Mouse (Mus musculus) adrenal gland, postnatal 14 days (tissue): ENCODE data around the gene Serac1. TPM values are rescaled to one million over a fixed set of nuclear protein-coding genes. Genes with fewer than 3 reads are reported as not detected.
"Not testable (repeated sequence)": the region's sequence is repeated elsewhere in the genome, so short reads cannot be mapped to it uniquely, and the experiment has no call there.

ENCODE experiments used
- DNase-seq: peaks from one replicate; pipeline ENCODE4 v3.0.0; 2021; ENCODE audit warnings: mixed read lengths
- total RNA-seq: library from RNA; stranded (reverse); gene quantifications from 2 replicates; pipeline ENCODE4 v1.2.3, GENCODE M21; 2021

The Serac1 gene
- total RNA-seq, 1 experiment from 2014 or later: 7.7 TPM

DNA sequence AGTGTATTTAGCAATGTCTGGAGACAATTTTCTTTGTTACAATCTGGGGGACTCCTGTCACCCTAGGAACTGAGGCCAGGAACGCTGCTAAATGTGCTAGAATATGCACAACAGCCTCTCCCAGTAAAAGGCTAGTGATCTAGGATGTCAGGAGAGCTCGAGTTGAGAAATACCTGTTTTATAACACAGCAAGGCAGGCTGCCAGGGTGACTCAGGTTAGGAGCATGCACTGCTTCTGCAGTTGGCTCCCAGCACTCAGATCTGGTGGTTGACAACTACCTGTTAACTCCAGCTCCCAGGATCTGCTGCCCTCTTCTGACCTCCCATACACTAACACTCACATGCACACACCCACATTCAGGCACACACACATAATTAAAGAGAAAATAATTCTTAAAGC lies 13.5 kb downstream of the Serac1 start:
- peak; percentile 79 for DNase-seq

DNA sequence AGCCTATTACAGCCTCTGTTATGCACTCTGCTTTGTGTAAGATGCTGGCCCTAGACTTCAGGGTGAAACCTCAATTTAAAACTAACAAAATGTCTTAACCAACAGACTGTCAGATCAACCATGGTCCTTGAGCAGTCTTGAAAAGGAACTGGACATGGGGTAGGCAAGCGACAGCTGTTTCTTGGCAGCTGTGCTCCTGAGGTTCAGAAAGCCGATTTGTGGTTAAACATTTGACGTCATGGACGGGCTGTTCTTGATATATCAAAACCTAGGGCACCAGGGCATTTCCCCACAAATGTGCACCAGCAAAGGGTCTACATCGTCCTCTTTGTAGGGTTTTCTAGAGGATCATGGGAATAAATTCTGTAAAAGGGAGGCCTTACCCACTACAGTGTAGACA lies 16.0 kb downstream of the Serac1 start:
- no peak for DNase-seq

DNA sequence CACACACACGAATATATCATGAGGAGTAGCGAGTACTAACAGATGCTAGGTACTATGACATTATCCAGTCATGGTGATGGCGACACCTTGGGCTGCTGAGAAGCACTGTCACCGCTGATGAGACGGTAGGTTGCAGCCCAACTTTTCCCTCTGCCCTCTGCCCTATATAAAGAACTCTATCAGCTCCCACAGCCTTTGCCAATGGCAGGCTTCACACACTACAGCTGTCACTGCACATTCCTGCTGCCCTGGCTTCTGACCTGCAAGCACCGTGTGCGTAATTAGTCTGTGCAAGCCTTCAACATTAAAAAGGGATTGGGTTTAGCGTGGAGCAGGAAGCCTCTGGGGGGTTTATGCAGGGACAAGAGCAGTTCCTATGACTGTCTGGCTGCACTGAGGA lies 16.7 kb downstream of the Serac1 start:
- DNase-seq: no peak

DNA sequence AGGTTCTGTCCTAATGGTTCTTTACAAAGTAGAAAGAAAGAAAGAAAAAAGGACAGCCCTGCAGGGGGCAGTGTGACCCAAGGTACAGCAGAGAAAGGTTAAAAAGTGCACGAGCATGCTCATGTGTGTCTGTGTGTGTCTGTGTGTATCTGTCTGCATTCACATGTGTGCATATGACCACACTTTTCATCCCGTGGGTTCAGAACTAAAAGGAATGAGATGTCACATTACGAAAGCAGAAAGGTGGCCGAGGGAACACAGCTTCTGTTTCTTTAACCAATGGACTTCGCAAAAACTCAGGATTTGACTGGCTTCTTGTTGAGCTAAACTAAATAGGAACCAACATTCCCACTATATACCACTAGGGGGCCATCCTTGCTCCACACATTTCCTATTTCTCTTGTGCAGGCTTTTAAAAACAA lies 24.6 kb downstream of the Serac1 start:
- DNase-seq: peak; percentile 80

DNA sequence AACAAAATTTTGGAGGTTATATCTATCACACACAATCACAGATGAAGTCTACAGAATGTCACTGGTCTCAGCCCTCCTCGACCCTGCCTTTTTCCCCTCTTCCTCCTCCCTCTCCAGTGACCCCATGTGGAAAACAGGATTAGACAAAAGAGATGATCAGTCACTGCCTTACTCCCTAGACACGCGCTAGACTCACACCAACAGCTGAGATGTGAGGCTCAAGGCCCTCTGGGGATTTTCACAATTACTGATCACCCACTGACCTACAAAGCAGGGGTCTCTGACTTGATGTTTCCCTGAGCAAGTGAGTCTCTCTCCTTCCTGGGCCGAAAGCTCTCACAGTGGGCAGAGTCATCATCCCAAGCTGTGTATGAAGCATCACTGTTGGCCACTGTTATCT lies 26.7 kb downstream of the Serac1 start:
- DNase-seq: no peak

DNA sequence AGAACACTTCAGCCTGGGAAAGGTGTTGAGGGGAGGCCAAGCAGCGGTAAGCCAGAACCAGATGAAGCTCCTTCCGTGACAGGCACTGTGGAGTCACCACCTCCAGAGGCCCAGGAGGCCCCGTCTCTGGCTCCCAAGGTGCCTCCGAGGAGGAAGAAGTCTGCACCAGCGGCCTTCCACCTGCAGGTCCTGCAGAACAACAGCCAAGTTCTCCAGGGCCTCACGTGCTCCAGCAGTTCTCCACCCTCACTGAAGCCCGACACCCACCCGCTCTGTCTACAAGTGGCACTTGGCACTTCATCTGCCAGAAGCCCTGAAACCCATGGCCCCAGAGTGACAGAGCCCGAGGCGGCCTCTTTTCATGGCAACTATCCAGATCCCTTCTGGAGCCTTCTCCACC lies 42.0 kb downstream of the Serac1 start:
- no peak for DNase-seq

DNA sequence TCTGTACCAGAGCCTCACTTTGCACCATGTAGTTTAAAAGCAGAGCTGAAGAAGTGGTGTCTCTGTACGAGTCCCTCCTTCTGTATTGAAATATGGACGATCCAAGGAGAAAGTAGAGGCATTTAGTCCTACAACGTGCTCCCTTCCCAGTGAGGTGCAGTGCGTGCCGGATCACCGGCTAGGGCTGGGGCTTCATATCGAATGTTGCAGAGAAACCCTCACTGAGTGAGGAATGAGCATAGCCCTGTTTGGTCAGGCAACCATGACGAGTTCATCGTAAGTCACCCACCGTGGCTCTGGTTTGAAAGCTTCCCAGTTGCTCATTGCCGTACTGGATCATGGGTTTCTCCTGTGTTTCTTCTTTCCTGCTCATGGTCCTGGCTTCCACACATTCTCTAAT lies 42.7 kb downstream of the Serac1 start:
- no peak for DNase-seq

DNA sequence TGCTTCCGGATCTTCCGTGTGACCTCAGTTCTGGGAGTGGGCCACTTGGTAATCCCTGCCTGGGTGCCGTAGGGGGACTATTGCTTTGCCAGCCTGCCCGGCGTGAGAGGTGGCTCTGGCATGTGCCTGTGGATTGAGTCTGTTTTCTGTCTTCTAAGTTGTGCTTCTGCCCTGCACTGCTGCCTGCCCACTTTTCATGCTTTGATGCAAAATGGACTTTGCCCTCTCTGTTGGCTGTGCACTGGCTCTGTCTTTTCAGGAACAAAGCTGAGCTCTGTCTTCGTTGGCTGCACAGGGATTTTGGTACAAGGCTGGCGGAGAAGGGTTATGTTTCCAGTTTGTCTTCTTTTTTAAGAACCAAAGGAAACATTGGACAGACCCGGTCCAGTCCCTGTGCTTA lies 43.1 kb downstream of the Serac1 start:
- no peak for DNase-seq

DNA sequence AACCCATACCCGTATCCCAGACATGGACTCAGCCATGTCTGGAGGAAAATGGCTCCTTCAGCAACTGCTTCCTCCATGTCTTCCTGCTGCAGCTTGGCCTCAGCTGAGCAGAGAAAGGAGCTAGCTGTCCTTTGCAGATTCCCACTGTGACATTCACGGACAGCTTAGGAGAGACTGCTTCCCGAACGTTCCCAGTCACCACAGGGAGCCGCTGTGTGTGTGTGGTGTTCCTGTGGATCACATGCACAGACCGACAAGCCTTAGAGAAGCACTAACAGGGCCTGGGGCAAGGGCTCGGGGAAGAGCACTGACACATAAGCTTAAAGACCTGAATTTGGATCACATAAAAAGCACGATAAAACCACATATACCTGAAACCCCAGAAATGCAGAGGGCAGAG lies 43.9 kb downstream of the Serac1 start:
- no peak for DNase-seq

DNA sequence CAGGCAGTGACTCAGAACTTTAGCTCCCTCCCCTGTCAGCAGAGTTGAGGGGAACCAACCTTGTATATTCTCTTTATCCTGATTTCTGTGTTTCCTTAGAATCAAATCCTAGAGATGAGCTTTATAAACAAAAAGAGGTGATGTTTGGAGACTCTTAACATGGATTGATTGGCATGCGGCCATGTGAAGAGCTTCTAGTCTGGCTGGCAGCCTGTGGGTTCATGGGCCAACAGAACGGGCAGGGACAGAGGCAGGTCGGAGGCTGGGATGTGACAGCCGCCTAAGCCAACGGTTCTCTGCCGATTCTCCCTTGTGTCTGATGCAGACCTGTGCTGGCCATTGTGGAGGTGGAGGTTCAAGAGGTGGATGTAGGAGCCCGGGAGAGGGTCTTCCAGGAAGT lies 53.7 kb downstream of the Serac1 start:
- no peak for DNase-seq

DNA sequence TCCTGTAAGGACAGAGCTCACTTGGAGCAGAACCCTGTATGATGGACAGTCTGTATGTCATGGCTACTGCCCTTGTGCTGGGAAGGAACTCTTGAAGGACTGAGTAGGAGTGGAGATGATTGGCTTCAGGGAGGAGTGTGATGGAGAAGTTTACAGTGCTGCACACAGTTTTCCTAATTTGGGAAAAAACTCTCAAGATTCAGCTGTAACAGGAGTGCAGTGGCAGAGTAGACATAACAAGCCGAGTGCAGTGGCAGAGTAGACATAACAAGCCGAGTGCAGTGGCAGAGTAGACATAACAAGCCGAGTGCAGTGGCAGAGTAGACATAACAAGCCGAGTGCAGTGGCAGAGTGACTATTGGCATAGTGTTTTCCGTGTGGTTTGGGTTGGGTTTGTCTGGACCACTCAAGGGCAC lies 58.2 kb downstream of the Serac1 start:
- DNase-seq: not testable (repeated sequence)

DNA sequence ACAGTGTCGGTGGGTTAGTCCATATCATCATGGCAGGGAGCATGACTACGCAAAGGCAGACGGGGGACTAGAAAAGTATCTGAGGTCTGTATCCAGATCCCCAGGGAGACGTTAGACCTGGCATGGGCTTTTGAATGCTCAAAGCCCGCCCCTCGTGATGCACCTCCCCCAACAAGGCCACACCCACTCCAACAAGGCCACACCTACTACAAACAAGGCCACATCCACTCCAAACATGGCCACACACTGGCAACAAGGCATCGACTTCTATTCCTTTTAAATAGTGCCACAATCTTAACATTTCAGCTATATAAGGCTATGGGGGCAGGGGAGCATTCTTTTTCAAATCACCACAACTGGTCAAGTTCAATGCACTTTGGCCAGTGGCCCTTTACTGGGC lies 58.9 kb downstream of the Serac1 start:
- DNase-seq: peak; percentile 53

DNA sequence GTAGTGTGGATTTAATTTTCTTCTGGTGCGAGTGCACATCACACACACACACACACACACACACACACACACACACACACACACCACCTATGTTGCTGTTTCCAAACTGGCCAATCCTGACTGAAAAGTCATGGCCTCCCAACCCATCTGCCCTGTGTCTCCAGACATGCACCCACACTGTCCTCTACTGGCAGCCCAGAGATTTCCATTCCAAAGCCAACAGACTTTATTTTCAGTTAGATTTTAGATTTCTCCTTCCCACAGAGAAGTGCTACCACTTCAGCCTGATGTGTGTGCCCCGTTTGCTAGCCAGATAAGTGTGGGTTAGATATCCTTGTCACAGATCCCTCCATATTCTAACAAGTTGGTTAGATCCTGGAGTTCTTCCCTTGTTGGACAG lies 59.8 kb downstream of the Serac1 start:
- DNase-seq: peak; percentile 78

DNA sequence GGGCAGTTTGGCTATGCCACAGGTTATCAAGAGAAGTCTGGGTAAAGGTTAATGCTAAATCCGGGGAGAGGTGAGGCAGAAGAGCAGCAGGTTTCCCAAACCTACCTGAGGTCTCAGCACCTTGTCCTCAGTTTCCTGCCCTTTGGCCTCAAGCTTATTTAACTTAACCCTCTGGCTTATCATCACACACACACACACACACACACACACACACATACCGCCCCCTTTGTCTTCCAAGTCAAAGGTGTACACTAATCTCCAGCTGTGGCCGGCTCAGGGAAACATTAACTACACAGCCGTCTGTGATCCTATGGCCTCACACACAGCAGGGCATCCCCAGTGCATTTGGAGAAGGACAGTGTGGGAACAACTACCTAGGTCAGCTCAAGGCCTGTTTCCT lies 61.2 kb downstream of the Serac1 start:
- DNase-seq: no peak

DNA sequence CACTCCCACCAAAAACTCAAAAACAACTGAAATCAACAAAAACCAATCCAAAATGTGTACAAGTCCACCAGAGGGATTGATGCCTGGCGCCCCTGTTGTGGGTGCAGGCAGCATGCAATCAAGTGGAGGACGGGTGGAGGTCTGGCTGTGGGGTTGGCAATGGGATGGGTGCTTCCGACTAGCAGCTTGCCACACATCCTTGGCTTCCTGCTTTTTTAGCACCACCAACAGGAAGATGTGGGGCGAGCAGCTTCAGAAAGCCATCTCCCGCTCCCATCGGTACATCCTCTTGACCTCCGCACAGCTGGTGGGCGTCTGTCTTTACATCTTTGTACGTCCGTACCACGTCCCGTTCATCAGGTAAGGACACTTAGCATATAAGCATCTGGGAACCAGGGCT lies 62.3 kb downstream of the Serac1 start:
- no peak for DNase-seq

DNA sequence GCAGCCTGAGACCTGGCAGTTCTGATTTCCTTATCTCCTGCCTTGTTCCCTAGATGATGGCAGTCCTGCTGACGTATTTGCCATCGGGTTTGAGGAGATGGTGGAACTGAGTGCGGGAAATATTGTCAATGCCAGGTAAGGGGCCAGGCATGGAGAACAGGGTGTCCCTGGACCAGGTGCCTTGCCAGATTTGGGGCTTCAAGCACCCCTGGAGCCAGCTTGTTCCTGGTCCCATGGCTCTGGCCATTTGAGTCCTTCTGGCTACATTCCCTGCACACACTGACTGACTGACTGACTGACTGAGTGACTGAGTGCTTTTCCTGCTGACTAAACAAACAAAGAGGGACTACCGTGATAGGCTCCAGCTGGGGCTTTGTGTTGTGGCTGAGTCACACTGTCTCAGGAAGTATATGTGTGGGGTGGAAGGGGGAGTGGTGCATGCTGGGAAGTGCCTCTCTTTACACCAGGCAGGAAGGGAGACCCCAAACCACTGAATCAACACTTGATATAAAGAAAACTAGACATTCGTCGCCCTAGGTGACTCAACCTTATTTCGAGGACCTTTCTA lies 63.2 kb downstream of the Serac1 start:
- DNase-seq: peak; percentile 42

DNA sequence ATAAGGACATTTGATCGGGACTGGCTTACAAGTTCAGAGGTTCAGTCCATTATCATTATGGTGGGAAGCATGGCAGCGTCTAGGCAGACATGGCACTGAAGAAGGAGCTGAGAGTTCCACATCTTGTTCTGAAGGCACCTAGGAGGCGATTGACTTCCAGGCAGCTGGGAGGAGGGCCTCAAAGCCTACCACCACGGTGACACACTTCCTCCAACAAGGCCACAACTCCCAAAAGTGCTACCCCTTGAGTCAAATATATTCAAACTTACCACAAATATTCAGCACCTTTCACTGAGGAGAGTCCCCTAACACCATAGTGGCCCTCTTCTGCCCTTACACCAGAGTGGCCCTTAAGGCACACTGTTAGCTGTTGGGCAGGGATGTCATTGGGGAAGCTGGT lies 64.6 kb downstream of the Serac1 start:
- DNase-seq: no peak

DNA sequence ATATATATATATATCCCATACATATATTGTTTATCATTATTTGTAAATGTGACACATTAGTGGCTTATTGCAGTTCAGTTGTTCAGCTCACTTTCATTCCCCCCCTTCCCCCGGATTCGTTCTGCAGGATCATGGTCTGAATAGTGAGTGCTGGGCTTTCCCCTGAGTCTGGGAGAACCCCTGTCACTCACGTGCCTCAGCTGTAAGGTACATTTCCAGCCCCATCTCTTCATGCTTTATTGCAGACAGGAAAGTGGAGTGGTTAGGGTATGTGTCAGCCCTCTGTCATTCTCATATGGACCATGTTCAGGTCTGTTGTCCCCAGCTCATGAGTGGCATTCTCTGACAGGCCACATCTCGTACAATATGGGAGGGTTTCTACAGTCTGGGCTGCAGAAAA lies 66.5 kb downstream of the Serac1 start:
- no peak for DNase-seq

DNA sequence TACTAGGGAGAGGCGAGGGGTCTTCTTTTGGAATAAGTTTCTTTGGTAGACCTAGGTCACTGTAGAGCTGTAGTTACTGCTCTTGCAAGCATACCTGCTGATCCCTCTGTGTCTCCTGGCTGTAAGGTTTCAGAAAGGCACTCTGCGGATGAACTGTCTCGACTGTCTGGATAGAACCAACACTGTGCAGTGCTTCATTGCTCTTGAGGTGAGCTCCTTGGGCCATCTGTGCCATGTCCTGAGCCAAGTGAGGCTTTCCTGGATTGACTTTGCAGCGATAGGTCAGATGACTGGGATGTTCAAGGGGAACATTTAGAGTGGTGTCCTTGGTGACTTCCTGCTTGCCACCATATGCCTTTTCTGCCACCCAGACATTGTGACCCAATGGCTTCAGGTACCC lies 69.9 kb downstream of the Serac1 start:
- no peak for DNase-seq

DNA sequence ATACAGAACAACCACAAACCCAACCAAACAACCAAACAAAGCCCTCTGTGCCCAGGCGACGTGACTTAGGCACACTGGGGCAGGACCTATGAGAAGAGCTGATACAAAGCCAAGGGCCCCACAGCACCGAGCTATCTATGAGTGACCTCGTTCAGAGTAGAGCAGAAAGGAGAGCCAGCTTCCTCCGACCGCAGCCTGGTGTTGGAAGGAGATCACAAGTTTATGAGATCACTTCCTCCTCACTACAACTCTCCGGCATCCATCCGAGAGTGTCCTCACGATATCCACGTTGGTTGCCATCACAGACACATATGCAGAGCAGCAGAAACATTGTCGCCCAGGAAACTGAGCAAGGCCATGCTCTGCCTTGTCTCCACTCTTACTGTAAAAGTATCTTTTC lies 71.0 kb downstream of the Serac1 start:
- no peak for DNase-seq

DNA sequence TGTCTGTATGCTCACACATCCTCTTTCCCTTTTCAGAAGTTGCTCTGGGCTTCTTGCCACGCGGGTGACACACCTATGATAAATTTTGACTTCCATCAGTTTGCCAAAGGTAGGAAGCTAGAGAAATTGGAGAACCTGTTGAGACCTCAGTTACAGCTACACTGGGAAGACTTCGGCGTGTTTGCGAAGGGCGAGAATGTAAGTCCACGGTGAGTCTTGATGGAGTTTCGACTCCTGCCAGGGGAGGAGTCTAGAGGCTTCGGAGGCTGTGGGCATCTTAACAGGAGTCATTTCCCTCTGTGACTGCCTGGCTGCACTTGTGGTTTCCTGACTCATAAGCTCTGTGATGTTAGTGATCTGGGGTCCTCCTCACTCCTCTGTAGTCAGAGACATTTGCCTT lies 71.6 kb downstream of the Serac1 start:
- DNase-seq: no peak

DNA sequence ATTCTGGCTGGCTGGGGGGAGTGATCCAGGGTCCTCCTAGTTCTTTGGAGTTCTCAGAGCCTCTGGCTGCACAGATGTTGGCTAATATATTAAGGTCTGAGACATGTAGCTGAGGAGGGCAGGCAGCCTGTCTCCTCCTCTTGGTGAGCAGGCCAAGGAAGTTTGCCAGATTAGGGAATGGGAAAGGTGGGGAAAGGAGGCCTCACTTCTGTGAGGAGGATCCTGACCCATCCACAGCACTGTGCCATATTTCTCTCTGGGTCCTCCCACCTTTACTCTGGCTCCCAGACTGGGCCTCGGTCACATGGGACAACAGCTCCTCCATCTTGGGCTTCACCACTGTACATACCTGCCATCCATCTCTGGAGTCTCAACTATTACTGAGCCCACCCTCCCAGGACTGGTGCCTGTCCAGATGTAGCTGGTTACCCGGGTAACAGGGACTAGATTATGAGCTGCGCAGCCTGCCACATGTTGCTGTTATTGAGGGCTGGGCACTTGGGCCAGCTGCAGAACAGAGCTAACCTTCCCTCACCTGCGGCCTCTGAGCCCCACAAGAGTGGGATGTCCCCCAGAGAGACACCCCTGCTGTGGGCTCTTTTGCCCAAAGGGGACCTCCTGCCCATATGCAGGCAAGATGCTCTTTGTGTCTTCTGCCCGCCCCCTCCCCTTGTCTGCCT lies 72.3 kb downstream of the Serac1 start:
- DNase-seq: no peak

DNA sequence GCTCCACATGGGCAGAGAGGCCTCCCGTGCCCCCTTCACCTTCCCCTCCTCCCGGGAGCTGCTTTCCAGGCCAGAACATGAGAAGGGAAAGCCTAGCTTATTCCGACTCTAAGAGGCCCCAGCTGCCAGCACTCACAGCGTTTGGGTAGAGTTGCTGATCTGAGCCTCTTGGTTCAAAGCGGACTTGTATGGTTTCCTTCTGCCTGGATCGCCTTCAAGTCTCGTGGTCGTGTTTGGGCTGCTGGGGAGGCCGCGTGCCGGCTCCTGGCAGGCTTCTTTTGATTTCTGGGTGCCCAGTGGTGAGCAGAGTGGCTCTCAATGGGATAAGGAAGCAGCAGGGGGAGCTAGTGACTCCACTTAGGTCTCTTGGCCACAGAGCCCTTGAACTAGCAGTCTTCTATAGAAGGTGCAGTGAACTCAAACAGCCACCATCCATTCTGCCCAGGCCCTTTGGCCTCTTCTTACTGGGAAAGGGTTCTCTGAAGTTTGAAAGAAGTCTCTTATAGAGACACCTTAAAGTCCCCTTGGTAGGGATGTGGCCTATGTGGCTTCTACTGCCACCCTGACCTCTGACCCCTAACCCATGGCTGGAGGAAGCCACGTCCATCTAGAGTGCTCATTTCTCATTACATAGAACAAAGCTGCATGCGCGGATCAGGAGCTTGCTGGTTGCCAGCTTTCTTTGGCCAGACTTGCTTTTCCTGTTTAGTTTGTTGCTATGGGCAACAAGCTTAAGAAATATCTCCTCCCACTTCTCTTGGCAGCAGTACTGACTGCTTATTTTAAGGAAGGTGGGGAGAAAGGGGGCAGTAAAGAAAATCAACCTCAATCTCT lies 73.7 kb downstream of the Serac1 start:
- peak; percentile 75 for DNase-seq

DNA sequence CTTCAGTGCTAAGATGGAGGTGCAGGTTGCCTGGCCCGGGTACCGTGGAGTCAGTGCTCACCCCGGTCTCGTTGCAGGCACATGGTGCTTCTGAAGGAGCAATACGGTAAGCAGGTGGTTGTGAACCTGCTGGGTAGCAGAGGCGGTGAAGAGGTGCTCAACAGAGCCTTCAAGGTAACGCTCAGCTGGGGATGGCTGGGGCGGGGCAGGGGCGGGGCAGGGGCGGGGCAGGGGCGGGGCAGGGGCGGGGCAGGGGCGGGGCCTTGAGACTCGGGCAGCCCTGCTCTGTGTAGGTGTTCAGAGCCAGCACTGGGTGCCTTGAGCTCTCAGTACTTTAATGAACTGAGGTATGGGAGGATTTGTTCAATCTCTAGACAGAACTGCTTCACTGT lies 74.3 kb downstream of the Serac1 start:
- DNase-seq: no peak
